Mouse (Mus musculus) 416B (cell line): ENCODE measurements at regions not wholly inside any gene's neighbourhood (a gene's known extent, or its start where the extent isn't known, plus 50 kb on each side); places are given as distances from the start of the nearest gene placed in this dataset.

Experiments
- DNase-seq: peaks from one replicate; pipeline ENCODE4 v3.0.0; 2011; ENCODE audit warnings: low read depth

GRCm38 (mm10) chr6:98754487-98754886 is 411.9 kb upstream of the Gm765 start:
- DNase-seq = no peak

- DNase-seq = no peak
Observed at GRCm38 (mm10) chr6:98748618-98749017, 406.1 kb upstream of the Gm765 start.

- no peak for DNase-seq
Observed at GRCm38 (mm10) chr6:98746976-98747375, 404.4 kb upstream of the Gm765 start.

GRCm38 (mm10) chr6:98740447-98740846 is 397.9 kb upstream of the Gm765 start:
- no peak for DNase-seq

- DNase-seq = no peak
Observed at GRCm38 (mm10) chr6:98731010-98731530, 388.5 kb upstream of the Gm765 start.

- DNase-seq = peak; percentile 69
Observed at GRCm38 (mm10) chr6:98726605-98727144, 384.1 kb upstream of the Gm765 start.

GRCm38 (mm10) chr6:98704887-98705622 is 362.5 kb upstream of the Gm765 start:
- DNase-seq = no peak

- DNase-seq = no peak
Observed at GRCm38 (mm10) chr6:98697571-98697970, 355.0 kb upstream of the Gm765 start.

- no peak for DNase-seq
Observed at GRCm38 (mm10) chr6:98693411-98693810, 350.9 kb upstream of the Gm765 start.

- no peak for DNase-seq
Observed at GRCm38 (mm10) chr6:98690133-98690532, 347.6 kb upstream of the Gm765 start.

- DNase-seq = no peak
Observed at GRCm38 (mm10) chr6:98689395-98689794, 346.8 kb upstream of the Gm765 start.

GRCm38 (mm10) chr6:98688624-98689023 is 346.1 kb upstream of the Gm765 start:
- DNase-seq = no peak

- DNase-seq = no peak
Observed at GRCm38 (mm10) chr6:98666388-98666989, 323.9 kb upstream of the Gm765 start.

- no peak for DNase-seq
Observed at GRCm38 (mm10) chr6:98651827-98652226, 309.3 kb upstream of the Gm765 start.

GRCm38 (mm10) chr6:98651315-98651714 is 308.8 kb upstream of the Gm765 start:
- no peak for DNase-seq

GRCm38 (mm10) chr6:98640316-98640715 is 297.8 kb upstream of the Gm765 start:
- no peak for DNase-seq

- DNase-seq = no peak
Observed at GRCm38 (mm10) chr6:98635816-98636215, 293.3 kb upstream of the Gm765 start.

GRCm38 (mm10) chr6:98632278-98633063 is 289.9 kb upstream of the Gm765 start:
- peak; percentile 75 for DNase-seq

- no peak for DNase-seq
Observed at GRCm38 (mm10) chr6:98631269-98631668, 288.7 kb upstream of the Gm765 start.

GRCm38 (mm10) chr6:98629646-98630045 is 287.1 kb upstream of the Gm765 start:
- DNase-seq = no peak

GRCm38 (mm10) chr6:98626435-98626834 is 283.9 kb upstream of the Gm765 start:
- no peak for DNase-seq

GRCm38 (mm10) chr6:98620886-98621285 is 278.3 kb upstream of the Gm765 start:
- DNase-seq = no peak
